Mouse (Mus musculus) cortical plate, adult 2 months (tissue): ENCODE results near the gene Anks3. TPM values are rescaled to one million over a fixed set of nuclear protein-coding genes. Genes with fewer than 3 reads are reported as not detected.

Source experiments
- H3K27ac ChIP-seq: fragments of 200-500 bp; 2 replicates; pipeline ENCODE4 v1.5.1; 2012; ENCODE audit warnings: low read length, control low read depth, inconsistent platforms; ENCODE audit not compliant: insufficient read depth
- H3K4me1 ChIP-seq: fragments of 200-500 bp; 2 replicates; pipeline ENCODE4 v1.6.1; 2011; ENCODE audit warnings: low read length; ENCODE audit not compliant: control insufficient read depth, insufficient read depth
- H3K4me3 ChIP-seq: fragments of 200-500 bp; 2 replicates; pipeline ENCODE4 v1.5.1; 2011; ENCODE audit warnings: mild to moderate bottlenecking, low read length, control low read depth; ENCODE audit not compliant: insufficient read depth
- CTCF ChIP-seq: fragments of 200-500 bp; IDR thresholded peaks from 2 replicates; pipeline ENCODE4 v1.5.1; 2011; ENCODE audit warnings: mild to moderate bottlenecking, control low read depth, low read length; ENCODE audit not compliant: insufficient read depth; ENCODE audit errors: extremely low read depth
- POLR2A ChIP-seq: fragments of 200-500 bp; IDR thresholded peaks from 2 replicates; pipeline ENCODE4 v1.6.1; 2011; ENCODE audit warnings: mild to moderate bottlenecking, low read length, control low read depth; ENCODE audit not compliant: insufficient read depth; ENCODE audit errors: extremely low read depth
- polyA plus RNA-seq: library from polyadenylated mRNA; depleted of rRNA; stranded (reverse); fragments of >200 nt; gene quantifications from 2 replicates; pipeline ENCODE4 v1.2.3, GENCODE M21; 2012

The Anks3 gene
- polyA plus RNA-seq, 1 experiment, result 101 TPM

DNA sequence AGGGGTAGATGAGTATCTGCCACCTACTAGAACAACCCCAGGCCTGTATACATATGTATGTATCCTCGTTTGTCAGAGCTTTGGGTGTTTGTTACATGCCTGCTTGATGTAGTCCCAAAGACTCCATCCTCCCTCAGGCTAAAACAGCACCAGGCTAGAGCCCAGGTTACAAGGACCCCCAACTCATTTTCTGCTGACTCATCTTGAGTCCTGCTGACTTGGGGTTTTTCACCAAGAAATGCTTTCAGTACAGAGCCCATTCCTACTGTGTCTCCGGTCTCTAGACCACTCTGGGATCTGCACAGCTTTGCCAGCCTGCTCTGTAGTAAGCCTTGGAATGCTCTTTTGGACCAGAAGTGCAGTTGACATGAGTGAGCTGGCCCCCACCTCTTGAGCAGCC is 47.4 kb downstream of the Anks3 start:
- TF ChIP-seq POLR2A (no peak), CTCF (no peak)
- H3K4me1 ChIP-seq, result peaks cover 8% of the 10 kb centered on the region
- H3K27ac ChIP-seq, result no peak overlapping the region
- H3K4me3 ChIP-seq, result no peak overlapping the region

DNA sequence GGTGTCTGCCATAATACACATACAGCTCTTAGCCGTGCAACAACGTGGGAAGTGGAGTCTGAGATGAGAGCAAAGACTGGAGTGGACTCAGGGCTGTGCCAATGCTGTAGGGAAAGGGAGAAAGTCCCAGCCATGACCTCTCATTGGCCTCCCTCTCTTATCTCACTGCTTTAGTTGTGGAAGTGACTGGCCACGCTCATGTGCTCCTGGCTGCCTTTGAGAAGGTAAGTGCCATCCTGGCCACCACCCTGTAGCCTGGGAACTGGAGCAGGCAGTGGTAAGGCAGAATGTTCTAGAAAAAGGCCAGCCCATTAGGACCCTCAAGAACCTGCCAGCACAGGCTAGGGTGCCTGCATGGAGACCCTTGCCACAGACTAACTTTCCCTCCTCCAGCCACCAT is 48.1 kb downstream of the Anks3 start:
- no peak for TF ChIP-seq POLR2A
- no peak for TF ChIP-seq CTCF
- Histone ChIP-seq H3K4me1 (peaks cover 8% of the 10 kb centered on the region), H3K27ac (no peak overlapping the region), H3K4me3 (no peak overlapping the region)

DNA sequence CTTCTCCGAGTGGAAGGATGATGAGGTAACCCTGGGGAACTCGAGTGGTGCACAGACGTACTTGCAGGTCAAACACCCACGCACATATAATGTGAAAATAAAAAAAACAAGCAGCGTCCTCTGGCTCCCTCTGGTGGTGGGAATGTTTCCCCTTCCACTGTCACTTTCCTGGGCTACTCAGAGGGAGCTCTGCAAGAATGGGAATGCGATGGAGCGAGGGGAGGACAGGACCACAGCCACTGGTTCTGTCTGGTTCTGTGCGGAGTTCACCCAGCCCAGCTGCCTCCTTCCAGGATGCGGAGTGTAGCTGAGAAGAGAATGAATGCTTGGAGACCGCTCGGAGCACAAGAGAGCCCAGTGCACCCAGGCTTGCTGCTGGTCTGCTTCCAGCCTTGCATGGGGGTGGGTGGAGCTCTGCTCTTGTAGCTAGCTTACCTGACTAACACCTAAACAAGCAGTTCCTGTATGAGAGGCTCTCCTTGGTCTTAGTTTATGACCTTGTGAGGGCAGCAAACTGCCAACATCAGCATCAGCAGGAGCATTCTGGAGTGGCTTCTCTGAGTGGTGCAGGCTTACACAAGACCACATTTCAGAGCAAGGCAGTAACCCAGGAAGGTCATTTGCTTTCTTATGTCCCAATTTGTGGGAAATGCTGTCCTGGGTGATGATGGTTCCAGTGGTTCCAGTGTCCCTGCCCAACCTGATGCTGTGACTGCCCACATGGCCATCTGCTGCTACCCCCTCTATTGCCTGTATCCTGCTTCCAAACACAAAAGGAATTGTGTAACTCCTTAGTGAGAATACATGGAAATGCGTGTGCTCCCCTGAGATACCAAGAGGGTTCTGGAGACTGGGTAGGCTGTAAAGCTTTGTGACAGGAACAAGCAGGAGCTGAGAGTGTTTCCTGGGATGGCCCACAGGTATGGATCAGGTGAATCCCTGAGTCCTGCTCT is 49.9 kb downstream of the Anks3 start:
- TF ChIP-seq CTCF (peak; percentile 90), POLR2A (no peak)
- Histone ChIP-seq H3K27ac (peak overlapping the region; percentile 45), H3K4me1 (peaks cover 8% of the 10 kb centered on the region), H3K4me3 (no peak overlapping the region)

GRCm38 (mm10) chr16:4912907-4913782 is 50.9 kb downstream of the Anks3 start:
- Histone ChIP-seq H3K27ac (peak overlapping the region; percentile 45), H3K4me3 (no peak overlapping the region), H3K4me1 (peaks cover 8% of the 10 kb centered on the region)
- no peak for TF ChIP-seq POLR2A
- TF ChIP-seq CTCF, result no peak

GRCm38 (mm10) chr16:4912074-4912648 is 51.8 kb downstream of the Anks3 start:
- Histone ChIP-seq H3K4me3 (no peak overlapping the region), H3K4me1 (peaks cover 8% of the 10 kb centered on the region), H3K27ac (peak overlapping the region; percentile 45)
- TF ChIP-seq POLR2A (no peak), CTCF (no peak)

DNA sequence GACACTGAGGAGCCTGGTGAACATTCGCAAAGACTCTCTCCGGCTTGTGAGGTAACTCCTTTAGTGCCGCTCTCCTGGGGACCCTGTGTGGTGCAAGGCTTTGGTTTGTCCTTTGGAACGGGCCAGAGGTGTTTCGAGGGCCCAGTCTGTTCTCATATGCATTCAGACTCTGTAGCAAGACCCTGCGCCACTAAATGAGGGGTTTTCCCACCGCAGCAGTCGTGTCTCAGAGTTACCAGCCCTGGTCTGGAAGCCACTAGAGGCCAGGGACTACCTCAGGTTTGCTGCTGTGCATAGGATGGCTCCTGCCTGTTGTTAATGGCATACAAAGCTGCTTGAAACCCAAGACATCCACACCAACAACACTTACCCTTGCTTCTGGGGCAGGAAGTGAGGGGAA is 53.2 kb downstream of the Anks3 start:
- TF ChIP-seq CTCF (no peak), POLR2A (no peak)
- no peak overlapping the region for H3K27ac ChIP-seq

GRCm38 (mm10) chr16:4909745-4910144 is 54.3 kb downstream of the Anks3 start:
- Histone ChIP-seq H3K4me1 (peaks cover 9% of the 10 kb centered on the region), H3K4me3 (no peak overlapping the region), H3K27ac (no peak overlapping the region)
- TF ChIP-seq CTCF, result no peak; the same call in 1 of the 2 replicates
- no peak for TF ChIP-seq POLR2A

More for the DNA sequence above, 53.2 kb downstream of the Anks3 start:
- no peak overlapping the region for H3K4me3 ChIP-seq
- peaks cover 9% of the 10 kb centered on the region for H3K4me1 ChIP-seq

DNA sequence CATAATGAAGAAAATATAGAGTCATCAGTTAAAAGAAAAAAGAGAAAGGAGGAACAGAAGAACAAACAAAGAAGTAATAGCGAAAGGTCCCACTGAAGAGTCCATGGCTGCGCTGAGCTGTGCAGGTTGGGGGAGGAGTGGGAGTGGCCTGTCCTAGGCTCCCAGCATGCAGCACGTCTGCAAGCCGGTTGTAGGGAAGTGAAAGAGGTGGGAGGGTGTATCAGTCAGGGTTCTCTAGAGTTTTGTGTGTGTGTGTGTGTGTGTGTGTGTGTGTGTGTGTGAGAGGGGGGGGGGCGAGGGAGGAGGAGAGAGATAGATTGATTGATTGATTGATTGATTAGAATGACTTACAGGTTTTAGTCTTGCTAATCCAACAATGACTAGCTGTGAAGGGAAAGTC is 56.0 kb downstream of the Anks3 start:
- Histone ChIP-seq H3K27ac (no peak overlapping the region), H3K4me3 (no peak overlapping the region), H3K4me1 (peaks cover 3% of the 10 kb centered on the region; the same call in 1 of the 2 replicates)
- no peak for TF ChIP-seq POLR2A
- TF ChIP-seq CTCF, result no peak

DNA sequence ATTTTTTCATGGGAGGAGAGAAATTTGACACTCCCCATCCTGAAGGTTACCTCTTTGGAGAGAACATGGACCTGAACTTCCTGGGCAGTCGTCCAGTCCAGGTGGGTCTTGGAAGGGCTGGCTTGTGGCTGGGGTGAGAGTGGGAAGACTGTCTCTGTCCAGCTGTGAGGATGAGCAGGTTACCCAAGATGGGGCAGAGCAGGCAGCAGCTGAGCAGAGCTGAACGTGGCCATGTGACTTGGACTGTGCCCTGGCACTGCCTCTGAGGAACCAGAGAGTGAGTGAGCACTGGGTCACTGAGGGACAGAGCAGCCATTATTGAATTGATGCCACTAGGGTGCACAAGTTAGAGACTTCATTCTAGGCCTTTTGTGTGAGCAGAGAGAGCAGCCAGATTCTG is 56.6 kb downstream of the Anks3 start:
- H3K4me3 ChIP-seq, result no peak overlapping the region
- TF ChIP-seq CTCF, result no peak
- TF ChIP-seq POLR2A, result no peak
- peaks cover 2% of the 10 kb centered on the region; the same call in 1 of the 2 replicates for H3K4me1 ChIP-seq
- peak overlapping the region; percentile 12 for H3K27ac ChIP-seq
